Mouse (Mus musculus) forebrain, embryonic 13.5 days (tissue): Measurements from ENCODE around the gene Usp16. TPM values are rescaled to one million over a fixed set of nuclear protein-coding genes. Genes with fewer than 3 reads are reported as not detected.

ENCODE experiments used
- ATAC-seq: fragments of 200-750 bp; cut with Nextera tagmentation; 2 replicates; pipeline ENCODE4 v1.8.0; 2017
- H3K27ac ChIP-seq: fragments of 300-500 bp; sonication (generic); 2 replicates; pipeline ENCODE4 v1.5.1; 2015; ENCODE audit warnings: inconsistent platforms, mild to moderate bottlenecking, moderate library complexity
- H3K27me3 ChIP-seq: fragments of 300-500 bp; sonication (generic); 2 replicates; pipeline ENCODE4 v1.6.1; 2015; ENCODE audit warnings: mild to moderate bottlenecking, inconsistent platforms
- H3K36me3 ChIP-seq: fragments of 300-500 bp; sonication (generic); 2 replicates; pipeline ENCODE4 v1.6.1; 2015; ENCODE audit warnings: mild to moderate bottlenecking, inconsistent platforms; ENCODE audit not compliant: poor library complexity, severe bottlenecking
- H3K4me1 ChIP-seq: fragments of 300-500 bp; sonication (generic); 2 replicates; pipeline ENCODE4 v1.6.1; 2015; ENCODE audit warnings: inconsistent platforms
- H3K4me2 ChIP-seq: fragments of 300-500 bp; sonication (generic); 2 replicates; pipeline ENCODE4 v1.6.1; 2015; ENCODE audit warnings: inconsistent platforms, mild to moderate bottlenecking, moderate library complexity
- H3K4me3 ChIP-seq: fragments of 300-500 bp; sonication (generic); 2 replicates; pipeline ENCODE4 v1.5.1; 2015; ENCODE audit warnings: mild to moderate bottlenecking, inconsistent platforms
- H3K9ac ChIP-seq: fragments of 300-500 bp; sonication (generic); 2 replicates; pipeline ENCODE4 v1.6.1; 2015; ENCODE audit warnings: mild to moderate bottlenecking, inconsistent platforms
- H3K9me3 ChIP-seq: fragments of 300-500 bp; sonication (generic); replicated peaks from 2 replicates; pipeline ENCODE4 v1.6.1; 2016; ENCODE audit warnings: inconsistent platforms
- WGBS: fragments of 180-500 bp; shearing (Covaris S2); methylation state at CpG from one replicate; pipeline ENCODE4 v1.1.7; 2015; 5-methylcytosine and 5-hydroxymethylcytosine counted together
- polyA plus RNA-seq: library from polyadenylated mRNA; unstranded; fragments of >200 nt; fragmentation: Nextera tagmentation; extraction: Ambion mirVana; gene quantifications from 2 replicates; pipeline ENCODE4 v1.2.1, GENCODE M21; 2015

The Usp16 gene
- polyA plus RNA-seq, 1 experiment from 2014 or later = 50.1 TPM

DNA sequence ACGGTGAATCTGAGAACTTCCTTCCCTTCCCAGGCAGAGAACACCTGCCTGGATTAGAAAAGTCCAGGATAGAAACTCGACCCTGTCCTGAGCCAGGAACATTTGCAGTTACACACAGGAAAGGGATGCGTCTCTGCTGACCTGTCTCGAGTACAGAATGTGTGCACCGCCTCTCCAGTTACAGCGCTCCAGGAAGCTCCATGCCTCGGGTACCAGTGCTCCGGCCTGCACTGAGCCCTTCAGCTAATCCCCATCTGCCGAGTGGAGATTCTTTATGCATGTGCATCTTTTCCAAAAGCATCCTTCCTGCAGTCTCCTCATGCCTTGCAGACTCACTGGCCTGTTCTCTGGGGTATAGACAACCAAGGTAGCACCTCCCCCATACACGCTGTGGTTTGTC, 74.3 kb downstream of the Usp16 start:
- WGBS = 77% methylated on average over 10 of the region's 10 CpGs
- no peak for ATAC-seq

More for the DNA sequence above, 74.3 kb downstream of the Usp16 start:
- H3K4me3 ChIP-seq = no peak overlapping the region
- H3K4me2 ChIP-seq = no peak overlapping the region
- no peaks in the 10 kb centered on the region for H3K4me1 ChIP-seq
- H3K36me3 ChIP-seq = no peaks in the 10 kb centered on the region
- H3K27ac ChIP-seq = no peak overlapping the region
- no peaks in the 10 kb centered on the region for H3K27me3 ChIP-seq
- no peaks in the 10 kb centered on the region for H3K9me3 ChIP-seq
- H3K9ac ChIP-seq = no peak overlapping the region

Other genes starting within 250 kb of the Usp16 start
- 17.5 and 18.5 TPM in 2 replicates for gene N6amt1, start 100.5 kb upstream of the Usp16 start, polyA plus RNA-seq
- gene Ltn1, start 22.1 kb upstream of the Usp16 start, polyA plus RNA-seq = 26.0 and 29.9 TPM in 2 replicates
- 10.7 and 11.6 TPM in 2 replicates for gene Rwdd2b, start 14.1 kb upstream of the Usp16 start, polyA plus RNA-seq
- 524 and 547 TPM in 2 replicates for gene Cct8, start 41.2 kb downstream of the Usp16 start, polyA plus RNA-seq
- gene Map3k7cl, start 98.6 kb downstream of the Usp16 start, polyA plus RNA-seq = 0.10 TPM in 1 of 2 replicates, not detected in the other
- gene Bach1, start 244.2 kb downstream of the Usp16 start, polyA plus RNA-seq = 20.7 and 22.5 TPM in 2 replicates